Mouse (Mus musculus) cerebellum, adult 2 months (tissue): ENCODE data around the gene Brf1. TPM values are rescaled to one million over a fixed set of nuclear protein-coding genes. Genes with fewer than 3 reads are reported as not detected.
A peak's percentile ranks its signal among the peaks of the same experiment; 100 is the strongest.

Experiments
- DNase-seq, 2 experiments: peaks; one replicate each; pipeline ENCODE4 v3.0.0; 2021
- H3K27ac ChIP-seq: fragments of 200-500 bp; 2 replicates; pipeline ENCODE4 v1.5.1; 2012; ENCODE audit warnings: low read length, control low read depth, inconsistent platforms; ENCODE audit not compliant: insufficient read depth
- H3K27me3 ChIP-seq: fragments of 200-500 bp; 2 replicates; pipeline ENCODE4 v1.6.1; 2012; ENCODE audit warnings: inconsistent platforms, mild to moderate bottlenecking, low read length, moderate library complexity; ENCODE audit not compliant: control insufficient read depth, insufficient read depth
- H3K4me1 ChIP-seq: fragments of 200-500 bp; 2 replicates; pipeline ENCODE4 v1.6.1; 2011; ENCODE audit warnings: low read length; ENCODE audit not compliant: control insufficient read depth, insufficient read depth
- H3K4me3 ChIP-seq: fragments of 200-500 bp; replicated peaks from 2 replicates; pipeline ENCODE3; 2011; ENCODE audit warnings: mild to moderate bottlenecking, low read depth, low read length, control low read depth; ENCODE audit not compliant: insufficient read depth
- CTCF ChIP-seq: fragments of 200-500 bp; IDR thresholded peaks from 2 replicates; pipeline ENCODE4 v1.5.1; 2011; ENCODE audit warnings: low read depth, mild to moderate bottlenecking, control low read depth, low read length, moderate library complexity, borderline replicate concordance; ENCODE audit not compliant: insufficient read depth
- POLR2A ChIP-seq: fragments of 200-500 bp; IDR thresholded peaks from 2 replicates; pipeline ENCODE4 v1.6.1; 2011; ENCODE audit warnings: low read length, control low read depth, borderline replicate concordance; ENCODE audit not compliant: insufficient read depth
- WGBS: fragments of 180-500 bp; shearing (Covaris S2); methylation state at CpG from one replicate; pipeline ENCODE4 v1.1.7; 2018; 5-methylcytosine and 5-hydroxymethylcytosine counted together
- polyA plus RNA-seq: library from polyadenylated mRNA; depleted of rRNA; stranded (reverse); fragments of >200 nt; gene quantifications from 2 replicates; pipeline ENCODE4 v1.2.3, GENCODE M21; 2012; rRNA removed

Gene Brf1
- polyA plus RNA-seq, 1 experiment = 52.4 TPM

DNA sequence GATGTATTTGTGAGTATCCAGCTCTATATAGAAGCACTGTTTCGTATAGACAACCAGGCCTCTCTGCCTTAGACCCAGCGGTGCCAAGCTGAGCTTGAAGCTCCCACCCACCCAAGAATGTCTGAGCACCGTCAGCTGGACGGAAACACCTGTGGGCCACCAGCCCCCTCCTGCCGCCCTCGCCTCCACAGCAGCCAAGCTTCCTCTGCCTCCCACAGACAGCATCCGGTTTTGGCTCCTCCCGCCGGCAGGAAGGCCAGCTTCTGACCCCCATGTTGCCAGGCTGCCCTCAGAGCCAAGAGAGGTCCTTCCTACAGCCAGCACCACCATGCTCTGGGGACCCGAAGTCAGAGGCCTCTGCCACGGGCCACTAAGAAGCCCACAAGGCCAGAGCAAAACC lies 86.0 kb downstream of the Brf1 start:
- peaks cover 19% of the 10 kb centered on the region for H3K4me1 ChIP-seq
- H3K27me3 ChIP-seq = no peaks in the 10 kb centered on the region
- no peak for DNase-seq
- TF ChIP-seq CTCF = no peak
- no peak for TF ChIP-seq POLR2A
- H3K27ac ChIP-seq = no peak overlapping the region
- no peak overlapping the region for H3K4me3 ChIP-seq
- whole genome bisulfite sequencing = 72% methylated on average over 11 of the region's 11 CpGs

DNA sequence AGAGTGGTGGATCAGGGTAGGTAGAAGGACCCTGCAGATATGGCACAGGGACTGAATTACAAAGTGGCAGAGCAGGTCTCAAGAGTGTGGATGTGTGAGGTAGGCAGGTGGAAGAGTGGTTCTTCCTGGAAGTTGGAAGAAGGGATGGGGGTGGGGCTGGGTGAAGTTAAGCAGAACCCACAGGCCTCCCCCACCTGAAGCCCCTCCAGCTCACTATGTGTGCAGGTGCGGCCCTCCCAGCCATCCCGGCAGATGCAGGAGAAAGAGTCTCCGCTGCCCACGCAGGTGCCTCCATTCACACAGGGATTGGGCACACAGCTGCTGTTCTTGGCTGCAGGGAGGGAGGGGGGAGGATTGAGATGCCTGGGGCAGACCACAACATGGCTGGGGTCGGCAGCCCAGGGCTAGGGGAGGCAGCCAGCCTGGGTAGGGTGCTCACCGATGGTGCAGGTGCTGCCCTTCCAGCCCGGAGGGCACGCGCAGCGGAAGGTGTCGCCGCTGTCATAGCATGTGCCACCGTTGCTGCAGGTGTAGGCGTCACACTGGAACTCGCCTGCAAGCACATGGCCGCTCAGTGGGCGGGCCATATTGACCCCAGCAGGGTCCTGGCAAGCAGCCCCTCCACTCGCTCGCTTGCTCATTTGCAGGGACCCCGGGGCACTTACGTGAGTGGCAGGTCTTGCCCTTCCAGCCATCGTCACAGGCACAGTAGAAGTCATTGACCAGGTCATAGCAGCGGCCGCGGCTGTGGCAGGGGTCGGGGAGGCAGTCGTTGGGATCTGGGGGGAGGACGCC lies 87.4 kb downstream of the Brf1 start:
- 46% methylated on average over 28 of the region's 28 CpGs for WGBS
- TF ChIP-seq CTCF = no peak
- no peak for TF ChIP-seq POLR2A
- Histone ChIP-seq H3K27ac (no peak overlapping the region), H3K27me3 (no peaks in the 10 kb centered on the region), H3K4me3 (no peak overlapping the region), H3K4me1 (peaks cover 19% of the 10 kb centered on the region)
- DNase-seq = peak; percentile 62 to 64

DNA sequence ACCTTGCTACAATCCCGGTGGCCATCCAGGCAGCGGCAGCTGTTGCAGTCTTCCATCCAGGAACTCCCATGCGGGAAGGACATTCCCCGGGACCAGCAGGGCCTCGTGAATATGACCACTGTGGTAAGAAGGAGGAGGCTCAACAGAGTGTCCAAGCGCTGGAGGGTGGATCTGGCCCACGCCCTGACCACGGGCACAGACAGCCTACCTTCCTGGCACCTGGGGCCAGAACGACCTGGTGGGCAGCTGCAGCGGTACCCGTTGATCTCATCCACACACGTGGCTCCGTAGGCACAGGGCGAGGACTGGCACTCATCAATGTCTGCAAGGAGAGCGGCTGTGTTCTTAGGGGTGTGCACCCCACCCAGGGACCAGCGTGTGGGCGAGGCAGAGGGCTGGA lies 88.8 kb downstream of the Brf1 start:
- peaks cover 16% of the 10 kb centered on the region for H3K4me1 ChIP-seq
- DNase-seq = no peak
- TF ChIP-seq CTCF = no peak
- no peak for TF ChIP-seq POLR2A
- no peaks in the 10 kb centered on the region for H3K27me3 ChIP-seq
- no peak overlapping the region for H3K4me3 ChIP-seq
- no peak overlapping the region for H3K27ac ChIP-seq
- 92% methylated on average over 17 of the region's 17 CpGs for WGBS

Other genes starting within 250 kb of the Brf1 start
- 6.7 and 7.8 TPM in 2 replicates for gene Pld4, start 240.0 kb downstream of the Brf1 start, polyA plus RNA-seq
- 11.0 and 14.7 TPM in 2 replicates for gene Ahnak2, start 198.0 kb downstream of the Brf1 start, polyA plus RNA-seq
- 6.5 and 7.6 TPM in 2 replicates for gene Clba1, start 191.8 kb downstream of the Brf1 start, polyA plus RNA-seq
- gene Cdca4, start 171.3 kb downstream of the Brf1 start, polyA plus RNA-seq = 9.3 and 9.8 TPM in 2 replicates
- gene Gpr132, start 132.5 kb downstream of the Brf1 start, polyA plus RNA-seq = 0.05 and 0.08 TPM in 2 replicates
- gene Jag2, start 70.9 kb downstream of the Brf1 start, polyA plus RNA-seq = 23.0 and 24.4 TPM in 2 replicates
- 23.8 and 24.2 TPM in 2 replicates for gene Nudt14, start 58.6 kb downstream of the Brf1 start, polyA plus RNA-seq
- 61.6 and 68.6 TPM in 2 replicates for gene Btbd6, start 24.2 kb downstream of the Brf1 start, polyA plus RNA-seq
- gene Pacs2, start 13.8 kb upstream of the Brf1 start, polyA plus RNA-seq = 136 and 151 TPM in 2 replicates
- 0.25 and 0.30 TPM in 2 replicates for gene Tex22, start 73.8 kb upstream of the Brf1 start, polyA plus RNA-seq
- 60.4 and 61.4 TPM in 2 replicates for gene Mta1, start 97.6 kb upstream of the Brf1 start, polyA plus RNA-seq
- 66.2 and 67.0 TPM in 2 replicates for gene Crip2, start 139.5 kb upstream of the Brf1 start, polyA plus RNA-seq
- 44.5 and 55.5 TPM in 2 replicates for gene Crip1, start 145.6 kb upstream of the Brf1 start, polyA plus RNA-seq
- 1.1 and 1.6 TPM in 2 replicates for gene Tedc1, start 155.7 kb upstream of the Brf1 start, polyA plus RNA-seq
- gene Tmem121, start 185.2 kb upstream of the Brf1 start, polyA plus RNA-seq = 30.9 and 31.3 TPM in 2 replicates